Mouse (Mus musculus) ovary, postnatal 14 days (tissue): ENCODE data around the gene Vmn1r207-ps.
"Not testable (repeated sequence)": the region's sequence is repeated elsewhere in the genome, so short reads cannot be mapped to it uniquely, and the experiment has no call there.

Experiments
- DNase-seq: peaks from one replicate; pipeline ENCODE4 v3.0.0; 2022; ENCODE audit warnings: low spot score

The Vmn1r207-ps gene

DNA sequence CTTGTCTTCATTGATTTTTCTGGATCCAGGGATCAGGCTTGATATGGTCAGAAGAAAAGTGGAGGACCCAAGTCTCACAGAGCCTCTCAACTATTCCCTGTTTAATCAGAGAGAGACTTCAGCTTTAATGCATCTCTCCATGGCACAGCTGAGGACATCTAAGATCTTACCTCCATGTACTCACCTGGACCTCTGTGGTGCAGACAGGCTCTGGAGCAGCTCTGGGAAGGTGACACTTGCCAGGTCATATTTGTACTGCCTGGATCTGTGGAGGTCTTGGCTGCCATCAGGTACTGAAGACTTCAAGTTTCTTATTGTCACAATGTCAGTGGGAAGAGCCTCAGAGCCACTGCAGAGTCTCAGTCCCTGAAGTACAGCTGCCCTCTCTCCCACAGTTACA lies at the start of gene Vmn1r207-ps:
Gene Vmn1r207-ps, minus strand, starts transcription at position 101 of the 400 bp plus-strand sequence.
- DNase-seq = not testable (repeated sequence)

DNA sequence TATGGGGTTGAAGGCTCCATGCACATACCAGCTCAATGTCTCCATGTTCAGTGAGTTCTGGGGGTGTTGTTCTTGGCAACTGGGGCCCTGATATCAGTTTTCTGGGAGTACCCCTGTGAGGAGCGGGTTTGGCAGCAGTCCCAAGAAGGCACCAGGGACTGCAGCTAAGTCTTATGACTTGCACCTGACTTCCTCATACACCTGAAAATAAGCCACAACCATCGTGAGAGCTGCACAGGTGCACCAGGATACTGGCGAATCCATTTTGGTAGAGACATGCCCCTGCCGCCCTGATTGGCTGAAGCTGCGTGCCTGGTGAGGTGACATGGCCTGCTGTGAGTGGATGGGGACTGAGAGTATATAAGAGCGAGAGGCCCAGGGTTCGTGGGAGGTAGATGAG lies 47.9 kb upstream of the Vmn1r207-ps start, which contains the start of gene Vmn1r208:
Gene Vmn1r208, minus strand, starts transcription at position 101 of the 400 bp plus-strand sequence.
- DNase-seq = not testable (repeated sequence)

DNA sequence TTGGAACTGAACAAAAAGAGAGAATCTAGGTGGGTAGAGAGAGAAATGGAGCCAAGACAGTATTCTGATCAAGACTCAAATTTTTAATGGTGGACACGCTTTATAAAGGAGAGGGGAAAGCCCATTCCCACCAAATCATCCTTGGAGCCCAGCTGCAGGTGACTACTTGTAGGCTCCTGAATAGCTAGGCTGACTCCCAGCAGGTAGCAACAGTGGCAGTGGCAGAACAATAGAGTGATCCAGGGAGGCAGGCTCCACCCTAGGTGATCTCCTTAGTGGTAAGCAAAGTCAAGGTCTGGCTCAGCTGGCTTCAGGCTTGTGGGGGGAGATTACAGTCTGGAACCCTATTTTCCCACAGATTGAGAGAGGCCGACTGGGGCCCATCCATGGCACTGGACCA lies 42.2 kb upstream of the Vmn1r207-ps start:
- not testable (repeated sequence) for DNase-seq

DNA sequence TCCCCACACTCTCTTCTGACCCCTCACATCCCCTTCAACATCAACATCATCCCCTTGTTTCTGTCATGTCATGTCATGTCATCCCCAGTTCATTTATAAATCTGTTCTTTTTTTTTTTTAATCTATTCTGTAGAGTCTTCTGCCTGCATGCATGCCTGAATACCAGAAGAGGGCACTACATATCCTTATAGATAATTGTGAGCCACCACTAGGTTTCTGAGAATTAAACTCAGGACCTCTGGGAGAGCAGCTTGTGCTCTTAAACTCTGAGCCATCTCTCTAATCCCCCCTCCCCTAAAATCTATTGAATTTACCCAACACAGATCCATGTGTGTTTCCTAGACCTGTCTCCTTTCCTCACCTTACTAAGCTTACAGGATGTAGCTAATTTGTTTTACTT lies 18.1 kb upstream of the Vmn1r207-ps start:
- no peak for DNase-seq

DNA sequence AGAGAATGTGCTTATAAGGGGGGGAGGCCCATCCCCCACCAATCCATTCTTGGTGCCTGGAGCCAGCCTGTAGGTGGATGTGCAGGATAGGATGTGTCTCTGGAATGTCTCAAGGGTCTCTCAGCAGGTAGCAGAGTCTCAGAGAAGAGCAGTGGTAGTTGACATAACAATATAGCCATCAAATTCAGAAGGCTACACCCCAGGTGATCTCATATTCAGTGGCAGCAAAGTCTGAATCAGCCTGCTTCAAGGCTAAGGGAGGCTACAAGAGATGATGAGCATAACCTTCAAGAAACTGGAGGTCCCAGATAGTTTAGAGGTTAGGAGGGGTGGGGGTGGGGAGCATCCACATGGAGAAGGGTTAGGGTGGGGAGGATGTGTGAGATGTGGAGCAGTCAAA lies 22.5 kb downstream of the Vmn1r207-ps start:
- not testable (repeated sequence) for DNase-seq

DNA sequence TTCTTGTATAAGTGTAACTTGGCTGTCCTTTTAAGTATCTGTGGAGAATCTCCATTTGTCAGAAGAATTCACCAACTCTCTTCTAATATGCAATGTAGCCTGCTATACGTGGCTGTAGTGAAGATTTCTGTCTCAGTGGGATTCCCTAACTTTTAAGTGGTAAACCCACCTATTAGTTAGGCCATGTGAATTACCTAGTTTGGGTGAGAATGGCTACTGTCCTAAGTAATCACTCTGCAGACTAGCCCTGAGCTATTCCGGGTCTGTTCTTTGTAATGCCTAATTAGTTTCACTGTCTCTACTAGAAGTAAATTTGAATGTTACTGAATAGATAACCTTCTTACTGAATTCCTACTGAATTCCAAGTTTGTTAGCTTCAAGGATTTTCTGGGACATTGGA lies 26.5 kb downstream of the Vmn1r207-ps start:
- DNase-seq = not testable (repeated sequence)
